Mouse (Mus musculus) brain, embryonic 14.5 days (tissue): ENCODE data around the gene Map3k14.

Source experiments
- CTCF ChIP-seq: fragments of 200-500 bp; IDR thresholded peaks from 2 replicates; pipeline ENCODE4 v1.5.1; 2012; ENCODE audit warnings: inconsistent platforms, mild to moderate bottlenecking, moderate library complexity, borderline replicate concordance; ENCODE audit not compliant: insufficient read depth, insufficient read length; ENCODE audit errors: extremely low read depth
- POLR2A ChIP-seq: fragments of 200-500 bp; IDR thresholded peaks from 2 replicates; pipeline ENCODE4 v1.6.1; 2012; ENCODE audit warnings: mild to moderate bottlenecking, inconsistent platforms, borderline replicate concordance; ENCODE audit not compliant: poor library complexity, insufficient read depth, insufficient read length, severe bottlenecking; ENCODE audit errors: extremely low read depth

- TF ChIP-seq CTCF (no peak), POLR2A (no peak)
Measured at GRCm38 (mm10) chr11:103315379-103315778, 48.1 kb upstream of the Map3k14 start.
